Mouse (Mus musculus) cerebellum, adult 2 months (tissue): Measurements from ENCODE around the gene Hunk.

Experiments used
- CTCF ChIP-seq: fragments of 200-500 bp; IDR thresholded peaks from 2 replicates; pipeline ENCODE4 v1.5.1; 2011; ENCODE audit warnings: low read depth, mild to moderate bottlenecking, control low read depth, low read length, moderate library complexity, borderline replicate concordance; ENCODE audit not compliant: insufficient read depth
- POLR2A ChIP-seq: fragments of 200-500 bp; IDR thresholded peaks from 2 replicates; pipeline ENCODE4 v1.6.1; 2011; ENCODE audit warnings: low read length, control low read depth, borderline replicate concordance; ENCODE audit not compliant: insufficient read depth

- TF ChIP-seq CTCF (no peak), POLR2A (no peak)
Observed at GRCm38 (mm10) chr16:90387961-90388360, 2.1 kb downstream of the Hunk start.
